Mouse (Mus musculus): ENCODE data around the gene Limch1.

Limch1 gene
- long read RNA-seq, experiment 1, partial matches to known transcripts, result 10 of 22 reads
- long read RNA-seq, experiment 1, other reads (novel, unspliced or antisense), result 12 of 22 reads
- long read RNA-seq, experiment 2, partial matches to known transcripts, result 18 of 31 reads
- long read RNA-seq, experiment 2, other reads (novel, unspliced or antisense), result 13 of 31 reads

DNA sequence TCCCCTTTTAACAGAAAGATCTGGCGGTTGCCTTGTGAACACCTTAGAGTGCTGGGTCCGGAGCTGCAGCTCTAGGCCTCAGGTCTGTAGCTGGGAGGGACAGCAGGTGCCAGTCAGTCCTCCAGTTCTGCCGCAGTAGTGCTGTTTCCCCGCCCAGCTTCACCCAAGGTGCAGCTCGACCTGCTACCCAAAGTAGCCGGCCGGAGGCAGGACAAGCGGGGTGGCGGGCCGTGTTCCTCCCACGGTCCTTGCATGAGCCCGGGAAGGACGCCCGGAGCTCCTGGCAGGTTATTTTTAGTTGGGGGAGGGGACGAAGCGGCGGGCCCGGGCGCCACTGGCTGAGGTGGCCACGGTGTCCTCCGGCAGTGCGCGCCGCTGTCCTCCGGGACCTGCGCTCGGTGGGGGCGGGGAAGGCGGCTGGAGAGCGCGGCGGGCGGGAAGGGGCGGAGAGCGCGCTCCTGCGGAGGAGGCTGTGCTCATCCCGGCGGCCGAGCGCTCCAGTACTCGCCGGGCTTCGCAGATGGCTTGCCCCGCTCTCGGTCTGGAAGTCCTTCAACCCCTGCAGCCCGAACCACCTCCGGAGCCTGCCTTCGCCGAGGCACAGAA lies at the start of gene Limch1:
Gene Limch1, plus strand, starts transcription at position 438 of the 606 bp plus-strand sequence.
- intact Hi-C loops (cut with DNase I), result loop anchor here (10.0 kb wide), 1 partner anchor 79 kb away; no protein-coding TSS in a partner anchor

- intact Hi-C loops (cut with DNase I), result loop anchor here (2.0 kb wide), 1 partner anchor 542 kb away; no protein-coding TSS in a partner anchor
These were observed 48.5 kb upstream of the Limch1 start for GRCm38 (mm10) chr5:66697119-66697518.

GRCm38 (mm10) chr5:66699911-66700310 lies 45.7 kb upstream of the Limch1 start:
- intact Hi-C loops (cut with DNase I), result loop anchor here (2.0 to 5.0 kb wide), 2 partner anchors 297 to 317 kb away; no protein-coding TSS in a partner anchor

- intact Hi-C loops (cut with DNase I), result loop anchor here (5.0 kb wide), 1 partner anchor 295 kb away; no protein-coding TSS in a partner anchor
These were observed 43.7 kb upstream of the Limch1 start for GRCm38 (mm10) chr5:66701951-66702350.

GRCm38 (mm10) chr5:66703317-66704004 lies 42.2 kb upstream of the Limch1 start:
- intact Hi-C loops (cut with DNase I), result loop anchor here (5.0 kb wide), 1 partner anchor 294 kb away; no protein-coding TSS in a partner anchor

- intact Hi-C loops (cut with DNase I), result no loop called here
These were observed 37.8 kb upstream of the Limch1 start for GRCm38 (mm10) chr5:66707859-66708258.

DNA sequence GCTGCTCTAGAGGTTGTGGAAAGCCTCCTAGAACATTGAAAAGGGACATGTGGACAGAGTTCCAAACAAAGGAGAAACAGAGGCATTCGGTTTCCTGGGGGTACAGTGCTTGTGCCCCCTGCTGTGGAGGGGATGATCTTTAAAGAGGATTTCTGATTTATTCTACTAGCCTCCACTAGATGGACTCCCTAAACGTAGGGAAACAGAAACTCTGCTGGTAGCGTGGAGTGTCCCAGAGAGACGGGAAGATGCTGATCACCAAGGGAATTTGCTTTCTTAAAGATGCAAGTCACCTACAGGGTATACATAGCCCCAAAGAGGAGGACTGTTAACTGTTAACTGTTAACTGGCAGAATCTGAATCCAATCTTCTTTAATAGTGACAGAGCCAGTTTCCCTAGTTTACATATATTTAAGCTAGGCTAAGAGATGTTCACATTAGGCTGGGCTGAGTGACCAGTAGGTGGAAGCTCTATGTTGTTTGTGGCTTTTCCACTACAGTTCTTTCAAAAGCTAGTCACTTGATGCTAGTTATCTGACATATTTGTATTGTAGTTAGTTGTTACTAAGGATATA lies 35.1 kb upstream of the Limch1 start:
- intact Hi-C loops (cut with DNase I), result no loop called here

GRCm38 (mm10) chr5:66712801-66713200 lies 32.8 kb upstream of the Limch1 start:
- intact Hi-C loops (cut with DNase I), result no loop called here

- intact Hi-C loops (cut with DNase I), result no loop called here
These were observed 30.1 kb upstream of the Limch1 start for GRCm38 (mm10) chr5:66715498-66715931.

DNA sequence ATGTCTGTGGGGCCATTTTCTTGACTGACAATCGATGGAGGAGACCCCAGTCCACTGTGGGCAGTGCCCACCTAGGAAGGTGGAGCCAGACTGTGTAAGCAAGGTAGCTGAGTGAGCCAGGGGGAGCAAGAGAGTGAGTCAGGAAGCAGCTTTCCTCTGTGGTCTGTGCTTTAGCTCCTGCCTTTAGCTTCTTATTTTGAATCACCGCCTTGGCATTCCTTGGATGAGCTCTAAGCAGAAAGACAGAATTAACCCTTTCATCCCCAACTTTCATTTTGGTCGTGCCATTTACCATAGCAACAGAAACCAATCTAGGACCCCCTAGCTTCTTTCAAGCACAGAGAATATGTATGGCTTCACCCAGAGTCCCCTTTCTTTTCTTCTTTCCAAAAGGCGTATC lies 27.7 kb upstream of the Limch1 start:
- intact Hi-C loops (cut with DNase I), result no loop called here

DNA sequence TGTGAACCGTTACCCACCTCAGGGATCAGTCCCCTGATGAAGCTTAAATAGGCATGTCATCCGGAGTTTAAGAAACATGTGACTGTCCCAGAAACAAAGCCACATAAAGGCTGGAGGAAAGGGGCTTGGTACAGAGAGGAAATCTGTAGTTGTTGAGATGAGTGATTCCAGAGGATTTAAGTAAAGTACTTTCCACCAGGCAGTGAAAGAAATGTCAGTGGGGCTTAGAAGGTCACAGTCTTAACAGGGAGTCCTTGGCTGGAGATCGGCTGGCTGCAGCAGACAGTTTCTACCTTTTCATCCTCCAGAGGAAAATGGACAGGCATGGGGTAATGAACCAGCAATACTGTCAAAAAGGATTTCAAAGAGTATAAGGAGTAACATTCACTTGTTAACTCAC lies 27.2 kb upstream of the Limch1 start:
- intact Hi-C loops (cut with DNase I), result no loop called here

- intact Hi-C loops (cut with DNase I), result no loop called here
These were observed 26.7 kb upstream of the Limch1 start for GRCm38 (mm10) chr5:66718880-66719279.

DNA sequence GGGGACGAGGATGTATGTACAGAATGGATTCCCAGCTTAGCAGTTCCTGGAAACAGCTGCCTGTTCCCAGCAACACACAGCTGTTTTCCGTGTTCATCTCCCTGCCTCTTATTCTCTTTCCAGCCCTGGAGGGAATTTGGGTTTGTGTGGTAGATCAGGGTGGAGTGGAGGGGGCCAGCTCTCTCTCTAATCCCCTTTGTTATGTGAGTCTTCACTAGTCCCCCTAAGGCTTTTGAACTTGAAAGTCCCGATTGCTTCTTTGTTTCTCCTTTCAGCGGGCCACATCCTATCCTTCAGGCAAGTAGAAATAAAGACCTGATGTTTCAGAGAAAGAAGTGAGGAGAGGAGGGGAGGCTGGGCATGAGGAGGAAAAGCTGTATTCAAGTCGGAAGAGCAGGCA lies 24.7 kb upstream of the Limch1 start:
- intact Hi-C loops (cut with DNase I), result no loop called here

DNA sequence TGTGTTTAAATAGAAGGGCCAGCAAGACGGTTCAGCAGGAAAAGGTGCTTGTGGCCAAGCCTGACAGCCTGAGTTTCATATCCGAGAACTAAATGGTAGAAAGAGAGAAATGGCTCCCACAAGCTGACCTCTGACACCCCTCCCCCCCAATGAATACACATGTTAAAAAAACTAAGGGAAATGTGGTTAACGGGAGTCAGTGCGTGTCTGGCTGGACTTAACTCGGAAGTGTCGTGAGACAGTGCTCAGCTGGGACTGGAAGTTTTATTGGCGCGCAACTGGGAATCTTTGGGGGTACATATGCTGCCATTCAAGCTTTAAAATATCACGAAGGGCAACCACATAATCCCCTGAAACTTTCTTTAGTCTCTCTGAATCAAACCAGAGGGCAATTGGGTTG lies 23.0 kb upstream of the Limch1 start:
- intact Hi-C loops (cut with DNase I), result no loop called here

- intact Hi-C loops (cut with DNase I), result no loop called here
These were observed 22.6 kb upstream of the Limch1 start for GRCm38 (mm10) chr5:66723037-66723436.

DNA sequence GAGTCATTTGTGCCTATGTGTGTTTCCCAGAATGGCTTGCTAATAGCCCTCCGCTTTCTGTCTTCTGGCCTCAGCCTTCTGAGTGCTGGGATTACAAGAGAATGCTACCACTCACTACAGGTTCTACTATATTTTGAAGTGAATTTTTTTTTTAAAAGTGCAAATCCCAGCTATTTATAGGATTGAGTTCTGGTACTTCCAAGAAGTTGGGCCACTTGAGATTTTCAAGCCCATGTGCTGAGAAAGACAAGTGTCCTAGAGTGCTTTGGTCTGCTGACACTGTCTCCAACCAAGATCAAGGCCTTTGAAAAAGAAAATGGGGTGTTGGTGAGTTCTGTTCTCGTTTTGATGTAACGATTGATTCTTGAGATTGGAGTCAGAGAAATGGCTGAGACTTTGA lies 22.0 kb upstream of the Limch1 start:
- intact Hi-C loops (cut with DNase I), result no loop called here

DNA sequence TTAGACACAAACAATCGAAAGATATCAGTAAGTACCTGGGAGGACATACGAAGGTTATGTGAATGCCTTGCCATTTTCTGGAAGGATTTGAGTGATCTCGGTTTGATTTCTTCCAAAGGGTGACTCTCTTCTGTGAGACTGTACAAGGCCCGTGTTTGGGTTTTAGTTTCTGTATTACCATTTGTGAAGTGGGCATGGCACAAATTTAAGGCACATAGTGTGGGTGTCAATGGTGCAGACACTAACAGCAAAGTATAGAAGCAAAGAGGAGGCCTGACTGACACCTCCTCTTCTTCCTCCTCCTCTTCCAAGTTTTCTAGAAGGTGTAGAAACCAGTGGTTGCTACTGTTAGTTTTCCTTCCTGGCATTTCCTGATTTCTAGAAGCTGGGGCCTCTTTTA lies 16.3 kb upstream of the Limch1 start:
- intact Hi-C loops (cut with DNase I), result no loop called here

DNA sequence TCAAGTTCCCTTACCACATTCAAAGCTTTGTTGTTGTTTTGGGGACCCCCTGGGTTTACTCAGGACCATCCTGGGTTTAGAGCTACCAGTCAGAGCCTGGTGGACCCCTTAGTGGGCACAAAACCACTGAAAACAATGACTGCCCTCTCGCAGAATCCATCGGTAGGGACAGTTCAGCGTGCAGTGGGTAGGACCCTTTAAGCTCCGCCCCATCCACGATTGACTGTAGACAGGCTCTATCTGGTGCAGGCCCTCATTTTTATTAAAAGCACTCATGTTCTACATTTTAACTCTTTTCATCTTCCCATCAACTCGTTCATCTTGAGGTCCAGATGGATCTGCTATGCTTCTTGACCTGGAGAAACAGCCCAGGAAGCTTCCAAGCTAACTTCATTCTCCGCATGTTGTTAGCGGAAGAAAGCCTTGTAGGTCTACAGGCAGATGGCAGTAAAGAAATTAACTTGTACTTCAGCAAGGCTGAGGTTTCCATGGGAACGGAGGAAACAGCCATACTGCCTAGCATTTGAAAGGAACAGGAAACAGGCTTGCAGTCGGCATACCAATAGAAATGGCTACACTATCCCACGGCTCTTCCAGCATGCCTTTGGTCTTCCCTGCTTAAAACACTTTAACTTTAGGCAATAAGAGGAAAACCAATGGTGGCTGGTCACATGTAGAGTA lies 14.9 kb upstream of the Limch1 start:
- intact Hi-C loops (cut with DNase I), result no loop called here

- intact Hi-C loops (cut with DNase I), result no loop called here
These were observed 14.3 kb upstream of the Limch1 start for GRCm38 (mm10) chr5:66731302-66731697.

DNA sequence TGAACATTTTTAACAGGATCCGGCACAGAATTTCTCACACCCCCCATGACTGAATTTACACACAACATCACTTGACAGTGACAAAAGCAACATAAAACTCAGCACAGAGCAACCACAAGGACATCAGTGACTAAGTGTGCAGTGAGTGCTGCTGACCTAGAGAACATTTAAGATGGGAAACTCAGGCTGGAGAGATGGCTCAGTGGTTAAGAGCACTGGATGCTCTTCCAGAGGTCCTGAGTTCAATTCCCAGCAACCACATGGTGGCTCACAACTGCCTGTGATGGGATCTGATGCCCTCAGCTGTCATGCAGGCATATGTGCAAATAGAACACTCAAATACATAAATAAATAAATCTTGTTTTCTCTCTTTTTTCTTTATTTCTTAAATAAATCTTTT lies 12.1 kb upstream of the Limch1 start:
- intact Hi-C loops (cut with DNase I), result no loop called here

GRCm38 (mm10) chr5:66739376-66739775 lies 6.3 kb upstream of the Limch1 start:
- intact Hi-C loops (cut with DNase I), result no loop called here

All from adrenal gland (tissue).